Mouse (Mus musculus) G1E (cell line): ENCODE results near the gene Tmtc2. TPM values are rescaled to one million over a fixed set of nuclear protein-coding genes. Genes with fewer than 3 reads are reported as not detected.

Experiments used
- ATAC-seq: 2 replicates; pipeline ENCODE4 v1.8.0; 2016; ENCODE audit warnings: mild to moderate bottlenecking; ENCODE audit not compliant: insufficient number of reproducible peaks, poor library complexity, low FRiP score, severe bottlenecking; ENCODE audit errors: extremely low read depth
- DNase-seq: peaks from one replicate; pipeline ENCODE4 v3.0.0; 2012; ENCODE audit warnings: low spot score
- H3K27me3 ChIP-seq: 2 replicates; pipeline ENCODE4 v1.6.1; 2012; ENCODE audit warnings: mild to moderate bottlenecking, low read length, inconsistent platforms; ENCODE audit not compliant: insufficient read depth
- H3K36me3 ChIP-seq: replicated peaks from 2 replicates; pipeline ENCODE3; 2012; ENCODE audit warnings: mild to moderate bottlenecking, inconsistent platforms
- H3K4me1 ChIP-seq: 2 replicates; pipeline ENCODE4 v1.6.1; 2012; ENCODE audit warnings: low read depth, low read length, inconsistent platforms, mixed read lengths; ENCODE audit not compliant: insufficient read depth
- H3K4me3 ChIP-seq: 2 replicates; pipeline ENCODE4 v1.5.1; 2012; ENCODE audit warnings: low read depth, mild to moderate bottlenecking, inconsistent platforms, low read length, moderate library complexity, mixed read lengths
- H3K9me3 ChIP-seq: replicated peaks from 2 replicates; pipeline ENCODE4 v1.6.1; 2012; ENCODE audit warnings: inconsistent platforms
- CTCF ChIP-seq: IDR thresholded peaks from 2 replicates; pipeline ENCODE4 v1.5.1; 2012; ENCODE audit warnings: low read depth, low read length, inconsistent platforms, mixed read lengths
- GATA1 ChIP-seq: IDR thresholded peaks from 2 replicates; pipeline ENCODE4 v1.6.1; 2012; ENCODE audit warnings: borderline replicate concordance, low read length, inconsistent platforms, mixed read lengths
- GATA2 ChIP-seq: IDR thresholded peaks from 2 replicates; pipeline ENCODE4 v1.6.1; 2012; ENCODE audit warnings: low read depth, low read length, inconsistent platforms, borderline replicate concordance
- POLR2AphosphoS5 ChIP-seq: IDR thresholded peaks from 2 replicates; pipeline ENCODE4 v1.6.1; 2012; ENCODE audit warnings: low read depth, low read length, inconsistent platforms; ENCODE audit not compliant: insufficient replicate concordance
- TAL1 ChIP-seq: conservative IDR thresholded peaks from 2 replicates; pipeline ENCODE4 v1.6.1; 2012; ENCODE audit warnings: low read depth, low read length, inconsistent platforms, mixed read lengths
- polyA plus RNA-seq: library from polyadenylated mRNA; stranded (reverse); fragments of >175 nt; gene quantifications from 2 replicates; pipeline ENCODE4 v1.2.3, GENCODE M21; 2012
- total RNA-seq, 2 experiments: library from RNA; stranded (forward) in 1 of 2; stranded (reverse) in 1 of 2; fragments of 200-1000 nt in 1 of 2; fragments of >200 nt in 1 of 2; fragmentation: Nextera tagmentation in 1 of 2; gene quantifications; 2 replicates each; pipeline ENCODE4 v1.2.3; 2014 to 2017

Tmtc2 gene
- total and polyA plus RNA-seq, 3 experiments: 0.86 to 14.4 (median 5.3) TPM

DNA sequence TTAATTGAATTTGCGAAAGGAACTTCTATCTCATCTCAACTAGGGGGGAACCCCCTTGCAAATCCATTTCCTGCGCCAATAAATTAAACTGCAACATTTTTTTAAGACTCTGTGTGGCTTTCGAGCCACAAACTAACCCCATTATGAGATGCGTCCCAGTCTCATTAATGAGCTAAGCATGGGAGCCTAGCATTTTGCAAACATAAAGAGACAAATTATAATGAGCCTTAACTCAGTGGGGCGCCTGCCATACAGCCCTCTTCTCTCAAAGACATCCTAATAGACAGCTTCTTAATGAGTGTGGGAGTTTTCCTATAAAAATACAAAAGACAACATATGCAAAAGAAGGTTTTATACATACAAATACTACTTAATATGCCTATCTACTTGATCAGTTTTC is 193.0 kb downstream of the Tmtc2 start:
- no peaks in the 10 kb centered on the region for H3K9me3 ChIP-seq
- H3K36me3 ChIP-seq: no peaks in the 10 kb centered on the region
- ATAC-seq (no peak), DNase-seq (no peak)
- H3K4me1 ChIP-seq: peaks cover 8% of the 10 kb centered on the region; the same call in 1 of the 2 replicates
- TF ChIP-seq POLR2AphosphoS5 (no peak), CTCF (no peak), GATA2 (no peak), TAL1 (no peak), GATA1 (no peak)
- H3K27me3 ChIP-seq: no peaks in the 10 kb centered on the region
- no peak overlapping the region for H3K4me3 ChIP-seq

DNA sequence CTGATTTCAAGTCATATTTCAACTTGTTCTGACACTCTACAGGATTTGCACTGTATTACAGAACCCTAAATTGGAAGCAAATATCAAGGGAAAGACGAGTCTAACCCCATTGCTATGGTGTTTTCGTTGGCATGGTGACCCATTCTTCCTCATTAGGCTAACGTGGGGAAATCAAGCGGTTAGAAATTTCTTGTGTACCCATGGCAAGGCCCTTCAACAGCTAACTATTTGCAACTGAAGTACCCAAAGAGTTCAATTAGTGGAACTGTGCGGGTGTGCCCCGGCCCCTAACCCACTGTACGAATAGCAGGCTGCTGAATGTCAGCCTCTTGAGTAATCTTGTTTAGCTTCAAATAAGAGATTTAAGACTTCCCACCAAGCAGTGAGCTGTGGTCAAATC is 193.7 kb downstream of the Tmtc2 start:
- no peaks in the 10 kb centered on the region for H3K36me3 ChIP-seq
- H3K4me3 ChIP-seq: no peak overlapping the region
- no peaks in the 10 kb centered on the region for H3K9me3 ChIP-seq
- H3K27me3 ChIP-seq: no peaks in the 10 kb centered on the region
- DNase-seq (no peak), ATAC-seq (no peak)
- H3K4me1 ChIP-seq: peaks cover 9% of the 10 kb centered on the region; the same call in 1 of the 2 replicates
- TF ChIP-seq GATA2: no peak
- TF ChIP-seq TAL1: no peak
- TF ChIP-seq POLR2AphosphoS5: no peak
- TF ChIP-seq GATA1: no peak
- TF ChIP-seq CTCF: no peak

DNA sequence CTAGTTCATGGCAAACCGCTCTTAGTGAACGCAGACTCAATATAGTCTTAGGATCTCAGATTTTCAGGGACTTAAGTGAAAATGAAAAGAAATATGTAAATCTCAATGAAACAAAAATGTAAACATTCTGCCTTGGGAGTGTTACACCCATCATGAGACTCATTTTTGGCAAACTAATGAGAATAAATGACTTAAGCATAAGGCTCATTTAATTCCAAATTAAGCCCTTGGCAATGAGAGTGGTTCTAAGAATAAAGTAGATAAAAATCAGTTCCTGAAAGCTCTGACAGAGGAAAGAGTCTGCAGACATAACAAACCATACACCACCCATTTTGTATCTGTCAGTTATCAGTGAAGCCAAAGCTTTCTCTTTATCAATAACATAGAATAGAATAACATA is 196.5 kb downstream of the Tmtc2 start:
- no peak for ATAC-seq
- Histone ChIP-seq H3K27me3 (no peaks in the 10 kb centered on the region), H3K4me3 (no peak overlapping the region), H3K36me3 (no peaks in the 10 kb centered on the region), H3K4me1 (peaks cover 9% of the 10 kb centered on the region; the same call in 1 of the 2 replicates), H3K9me3 (peaks cover 6% of the 10 kb centered on the region)
- DNase-seq: no peak
- TF ChIP-seq GATA1 (no peak), TAL1 (no peak), POLR2AphosphoS5 (no peak), CTCF (no peak), GATA2 (no peak)

DNA sequence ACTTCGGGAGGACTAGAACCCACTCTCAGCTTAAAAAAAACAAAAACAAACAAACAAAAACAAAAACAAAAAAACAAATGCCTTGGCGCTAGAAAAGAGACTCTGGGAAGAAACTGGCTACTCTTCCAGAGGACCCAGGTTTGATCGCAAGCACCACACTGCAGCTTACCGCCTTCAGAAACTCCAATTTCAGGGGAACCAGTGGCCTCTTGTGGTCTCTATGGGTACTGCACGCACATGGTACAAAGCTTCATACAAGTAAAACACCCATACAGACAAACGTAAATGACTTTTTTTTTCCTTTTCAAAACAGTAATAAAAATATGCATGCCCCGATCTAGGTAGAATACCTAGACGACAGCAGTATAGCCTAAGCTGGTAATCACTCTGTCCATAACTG is 201.0 kb downstream of the Tmtc2 start:
- Histone ChIP-seq H3K9me3 (peaks cover 6% of the 10 kb centered on the region), H3K36me3 (peaks cover 2% of the 10 kb centered on the region), H3K4me1 (peaks cover 8% of the 10 kb centered on the region; the same call in 1 of the 2 replicates), H3K4me3 (no peak overlapping the region), H3K27me3 (no peaks in the 10 kb centered on the region)
- TF ChIP-seq TAL1: no peak
- no peak for TF ChIP-seq GATA1
- TF ChIP-seq GATA2: no peak
- TF ChIP-seq CTCF: peak; percentile 42; the same call in 1 of the 2 replicates
- no peak for DNase-seq
- no peak for ATAC-seq

DNA sequence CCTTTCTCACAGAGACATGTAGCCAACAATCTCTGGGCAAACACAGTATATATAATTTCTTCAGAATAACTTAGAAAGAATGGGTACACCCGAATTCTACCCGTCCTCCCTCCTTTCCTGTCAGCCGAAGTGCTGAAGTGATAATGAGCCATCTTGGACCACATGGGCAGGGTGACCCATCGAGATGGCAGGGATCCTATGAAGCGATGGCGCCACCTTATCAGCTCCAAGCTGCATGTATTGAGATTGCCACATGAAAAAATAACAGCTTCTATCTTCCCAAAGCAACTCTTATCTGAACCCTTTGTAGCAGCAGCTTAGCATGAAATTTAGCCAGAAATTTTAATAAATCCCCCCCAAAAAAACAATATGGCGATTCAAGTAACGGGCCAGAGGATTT is 206.0 kb downstream of the Tmtc2 start:
- H3K36me3 ChIP-seq: peaks cover 2% of the 10 kb centered on the region
- H3K27me3 ChIP-seq: no peaks in the 10 kb centered on the region
- 0 out of 2 replicates have a peak, but pooled peaks have one; percentile 30 for ATAC-seq
- H3K4me1 ChIP-seq: peaks cover 28% of the 10 kb centered on the region
- no peak overlapping the region for H3K4me3 ChIP-seq
- H3K9me3 ChIP-seq: peaks cover 4% of the 10 kb centered on the region
- no peak for DNase-seq
- TF ChIP-seq CTCF (no peak), POLR2AphosphoS5 (no peak)

DNA sequence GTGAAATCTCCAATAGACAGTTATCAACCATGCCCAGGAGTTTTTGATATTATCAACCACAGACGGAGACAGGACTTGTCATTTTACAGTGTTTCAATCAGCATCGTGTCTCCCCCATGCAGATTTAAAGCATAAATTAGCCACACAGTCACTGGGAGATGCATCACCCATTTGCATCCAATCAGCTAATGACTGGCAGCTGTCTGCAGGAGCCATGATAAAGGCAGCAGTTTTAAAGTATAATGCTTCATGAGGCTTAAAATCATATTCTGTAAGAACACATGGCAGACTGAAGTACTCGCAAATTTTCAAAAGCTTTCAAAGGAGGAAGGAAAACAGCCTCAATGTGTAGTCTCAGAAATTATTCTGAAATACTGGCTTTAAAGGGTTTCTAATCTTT is 209.8 kb downstream of the Tmtc2 start:
- Histone ChIP-seq H3K4me3 (no peak overlapping the region), H3K4me1 (peaks cover 28% of the 10 kb centered on the region), H3K36me3 (no peaks in the 10 kb centered on the region), H3K9me3 (no peaks in the 10 kb centered on the region), H3K27me3 (no peaks in the 10 kb centered on the region)
- TF ChIP-seq CTCF: no peak
- TF ChIP-seq POLR2AphosphoS5: no peak
- TF ChIP-seq TAL1: no peak
- TF ChIP-seq GATA2: no peak
- TF ChIP-seq GATA1: no peak
- DNase-seq (no peak), ATAC-seq (peak; percentile 47; the same call in 1 of the 2 replicates)

DNA sequence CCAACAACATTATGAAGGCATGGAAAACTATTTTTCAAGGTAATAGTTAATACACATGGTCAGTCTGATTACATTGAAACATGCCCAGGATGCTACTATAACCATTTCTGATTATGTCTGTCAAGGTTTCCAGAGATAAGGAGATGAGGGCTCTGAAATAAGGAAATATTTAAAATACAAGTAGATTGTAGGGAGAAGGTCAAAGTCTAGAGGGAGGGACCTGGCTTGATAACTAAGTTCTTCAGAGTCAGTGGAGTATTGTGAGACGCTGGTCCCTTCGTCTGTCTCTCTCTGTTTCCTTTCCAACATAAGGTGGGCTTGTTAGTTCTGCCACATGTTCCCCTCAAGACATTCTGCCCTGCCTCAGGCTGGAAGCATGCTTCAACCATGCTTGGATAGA is 223.9 kb downstream of the Tmtc2 start:
- Histone ChIP-seq H3K4me1 (0 out of 2 replicates have a peak, but pooled peaks cover 3% of the 10 kb centered on the region), H3K36me3 (no peaks in the 10 kb centered on the region), H3K27me3 (no peaks in the 10 kb centered on the region), H3K4me3 (no peak overlapping the region), H3K9me3 (no peaks in the 10 kb centered on the region)
- DNase-seq: no peak
- ATAC-seq: no peak
- TF ChIP-seq POLR2AphosphoS5: no peak
- TF ChIP-seq TAL1: no peak
- no peak for TF ChIP-seq CTCF
- no peak for TF ChIP-seq GATA1
- TF ChIP-seq GATA2: no peak
